Mouse (Mus musculus) brain, embryonic 18.5 days (tissue): Measurements from ENCODE around the gene Shisal1.

Experiments
- DNase-seq: peaks from one replicate; pipeline ENCODE4 v3.0.0-alpha.2; 2012; ENCODE audit warnings: low read depth, low spot score

Shisal1 gene

GRCm38 (mm10) chr15:84446997-84447396, at the start of gene Shisal1:
Shisal1 (minus strand) TSS chr15:84447097.
- DNase-seq = no peak

DNA sequence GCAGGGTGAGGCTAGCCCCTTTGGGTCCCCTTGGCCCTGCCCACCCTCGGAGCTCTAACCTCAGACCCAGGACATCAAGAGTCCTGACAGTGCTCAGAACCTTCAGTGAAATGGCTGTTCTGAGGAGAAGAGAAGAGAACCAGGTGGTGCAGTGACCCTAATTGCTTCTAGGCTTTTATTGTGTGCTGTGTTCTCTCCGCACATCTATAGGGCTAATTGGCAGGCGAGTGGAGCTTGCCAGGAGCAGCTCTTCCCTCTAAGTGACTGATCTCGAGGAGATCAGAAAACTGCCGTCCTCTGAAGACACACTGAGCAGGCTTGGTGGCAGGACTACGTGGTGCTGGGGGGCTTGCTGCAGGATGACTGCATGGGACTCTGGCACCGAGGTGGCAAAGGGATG, 43.6 kb upstream of the Shisal1 start:
- DNase-seq = no peak

- DNase-seq = no peak
Measured at GRCm38 (mm10) chr15:84484255-84484654, 37.4 kb upstream of the Shisal1 start.

DNA sequence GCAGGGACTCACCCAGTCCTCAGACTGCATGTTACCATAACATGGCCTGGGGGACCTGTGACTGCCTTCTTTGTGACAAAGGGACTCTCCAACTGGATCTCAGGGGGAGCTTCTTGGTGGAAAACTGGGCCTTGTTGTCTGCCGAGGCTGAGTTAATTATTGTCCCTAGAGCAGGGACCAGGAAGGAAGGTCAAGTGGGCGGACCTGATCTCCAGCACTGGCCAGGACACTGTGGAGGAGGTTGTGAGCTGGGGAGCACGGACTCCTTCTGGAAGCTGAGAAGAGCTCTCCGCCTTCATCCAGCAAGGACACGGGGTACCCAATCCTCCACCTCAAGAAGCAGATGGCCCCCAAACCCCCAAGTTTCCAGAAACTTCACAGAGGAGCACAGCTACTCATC, 36.7 kb upstream of the Shisal1 start:
- DNase-seq = no peak

DNA sequence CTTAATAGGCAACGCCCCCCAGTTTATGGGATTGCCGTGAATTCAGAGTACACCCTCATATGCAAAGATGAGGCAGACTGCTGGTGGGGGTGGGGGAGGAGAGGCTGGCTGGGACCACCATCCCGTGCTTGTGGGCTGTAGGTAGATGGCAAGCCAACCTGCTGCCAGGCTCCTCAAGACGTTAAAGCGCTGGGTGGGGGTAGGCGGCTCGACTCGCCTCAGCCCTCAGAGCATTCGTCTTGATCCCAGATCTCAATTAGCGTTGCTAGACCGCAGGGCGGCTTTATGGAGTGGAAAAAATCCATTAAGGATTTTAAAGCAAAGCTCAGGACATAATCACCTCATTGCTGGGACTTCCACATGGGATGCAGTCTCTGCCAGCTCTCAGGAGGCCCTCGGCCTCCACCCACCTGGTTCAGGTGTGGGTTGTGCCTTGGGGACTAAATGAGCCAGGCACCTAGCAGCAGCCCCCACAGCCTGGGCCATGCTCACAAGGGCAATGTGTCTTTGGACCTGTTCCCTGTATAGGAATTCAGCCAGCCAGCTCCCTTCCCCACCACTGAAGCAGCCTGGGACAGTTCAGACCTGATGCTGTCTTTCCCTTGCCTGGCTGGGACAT, 34.5 kb upstream of the Shisal1 start:
- no peak for DNase-seq

DNA sequence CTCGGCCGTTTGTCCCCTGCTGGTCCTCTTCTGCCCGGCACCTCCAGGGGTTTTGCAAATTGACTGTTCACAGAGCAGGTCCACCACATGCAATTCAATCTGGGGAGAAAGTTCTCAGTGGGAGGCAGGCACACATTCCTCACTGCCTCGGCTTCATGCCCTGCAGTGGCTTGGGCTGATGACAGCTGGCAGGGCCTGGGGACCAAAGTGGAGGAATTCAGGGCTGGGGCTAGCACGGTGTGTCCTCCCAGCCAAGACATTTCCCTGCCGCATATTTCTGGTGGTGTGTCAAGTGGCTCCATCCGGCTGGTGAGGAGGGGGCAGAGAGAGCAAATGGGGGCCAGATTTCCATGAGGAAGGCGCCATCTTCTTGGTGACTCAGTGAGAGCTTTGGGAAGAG, 22.5 kb upstream of the Shisal1 start:
- no peak for DNase-seq

GRCm38 (mm10) chr15:84467761-84468160, 20.9 kb upstream of the Shisal1 start:
- no peak for DNase-seq

DNA sequence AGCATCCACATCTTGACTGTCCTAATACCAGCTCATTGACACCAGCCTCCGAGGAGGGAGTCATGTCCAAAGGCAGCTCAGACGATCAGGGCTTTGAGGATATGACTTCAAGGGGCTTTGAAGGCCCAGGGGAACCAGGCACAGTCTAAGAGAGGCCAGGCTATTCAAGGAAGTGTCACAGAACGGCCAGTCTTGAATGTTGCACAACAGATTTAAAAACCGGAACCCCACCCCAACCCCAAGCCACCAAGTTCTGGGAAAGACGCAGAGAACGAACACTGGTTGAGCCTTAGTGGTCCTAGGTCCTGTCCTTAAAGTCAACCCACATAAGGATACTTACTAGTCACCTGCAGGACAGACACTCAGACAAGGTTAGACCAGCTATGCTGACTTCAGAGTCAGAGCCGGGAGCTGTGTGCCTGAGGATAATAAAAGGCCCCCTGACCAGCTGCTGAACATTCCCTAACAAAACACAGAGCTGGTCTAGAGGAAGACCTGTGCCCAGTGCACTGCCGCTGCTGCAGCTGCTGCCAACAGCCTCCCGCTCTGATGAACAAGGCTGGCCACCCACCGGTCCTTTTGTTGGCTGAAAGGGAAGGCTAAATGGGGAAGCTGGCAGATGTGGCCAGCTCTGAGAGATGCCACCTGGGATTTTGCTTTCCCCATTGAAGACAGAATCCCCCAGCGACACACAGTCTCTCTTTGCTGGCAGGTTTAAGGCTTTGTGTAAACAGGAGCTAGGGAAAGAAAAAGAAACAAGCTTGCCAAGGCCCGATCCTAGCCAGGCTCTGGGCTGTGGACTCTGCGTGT, 19.8 kb upstream of the Shisal1 start:
- DNase-seq = no peak

DNA sequence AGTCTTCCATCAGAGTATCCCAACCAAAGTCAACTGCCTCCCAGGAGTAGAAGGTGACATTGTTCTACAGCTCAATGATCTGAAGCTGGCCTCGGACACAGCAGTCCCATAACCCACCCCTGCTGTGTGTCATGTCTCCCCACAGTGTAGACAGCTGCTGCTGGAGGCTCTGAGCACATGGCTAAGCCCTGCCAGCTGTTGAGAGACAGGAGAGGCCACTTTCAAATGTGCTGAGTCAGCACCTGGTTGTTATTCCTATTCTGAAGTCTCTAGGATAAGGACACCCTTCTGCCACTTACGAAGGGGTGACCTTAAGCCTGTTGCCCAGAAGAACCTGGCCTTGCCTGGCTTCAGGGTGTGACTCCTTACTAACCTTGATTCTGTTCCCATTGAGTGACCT, 14.5 kb upstream of the Shisal1 start:
- no peak for DNase-seq

- no peak for DNase-seq
Measured at GRCm38 (mm10) chr15:84458983-84459382, 12.1 kb upstream of the Shisal1 start.

DNA sequence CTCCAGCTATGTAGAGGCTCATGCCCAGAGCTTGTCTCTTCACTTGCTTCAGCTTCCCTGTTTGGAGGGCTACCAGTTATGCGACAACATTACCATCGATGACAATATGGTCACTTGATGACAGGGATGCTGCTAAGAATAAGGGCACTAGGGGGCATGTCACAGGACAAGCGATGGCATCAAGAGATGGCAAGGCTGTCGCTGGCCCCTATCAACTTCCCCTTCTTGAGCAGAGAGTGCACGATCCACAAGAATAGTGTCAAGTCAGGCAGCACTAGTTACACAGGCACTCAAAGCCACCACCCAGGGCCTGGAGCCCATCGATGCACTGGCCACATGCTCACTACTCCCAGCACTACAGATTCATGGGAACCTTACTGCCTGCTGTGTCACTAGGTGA, 8.4 kb upstream of the Shisal1 start:
- no peak for DNase-seq

- no peak for DNase-seq
Measured at GRCm38 (mm10) chr15:84453091-84453490, 6.2 kb upstream of the Shisal1 start.

DNA sequence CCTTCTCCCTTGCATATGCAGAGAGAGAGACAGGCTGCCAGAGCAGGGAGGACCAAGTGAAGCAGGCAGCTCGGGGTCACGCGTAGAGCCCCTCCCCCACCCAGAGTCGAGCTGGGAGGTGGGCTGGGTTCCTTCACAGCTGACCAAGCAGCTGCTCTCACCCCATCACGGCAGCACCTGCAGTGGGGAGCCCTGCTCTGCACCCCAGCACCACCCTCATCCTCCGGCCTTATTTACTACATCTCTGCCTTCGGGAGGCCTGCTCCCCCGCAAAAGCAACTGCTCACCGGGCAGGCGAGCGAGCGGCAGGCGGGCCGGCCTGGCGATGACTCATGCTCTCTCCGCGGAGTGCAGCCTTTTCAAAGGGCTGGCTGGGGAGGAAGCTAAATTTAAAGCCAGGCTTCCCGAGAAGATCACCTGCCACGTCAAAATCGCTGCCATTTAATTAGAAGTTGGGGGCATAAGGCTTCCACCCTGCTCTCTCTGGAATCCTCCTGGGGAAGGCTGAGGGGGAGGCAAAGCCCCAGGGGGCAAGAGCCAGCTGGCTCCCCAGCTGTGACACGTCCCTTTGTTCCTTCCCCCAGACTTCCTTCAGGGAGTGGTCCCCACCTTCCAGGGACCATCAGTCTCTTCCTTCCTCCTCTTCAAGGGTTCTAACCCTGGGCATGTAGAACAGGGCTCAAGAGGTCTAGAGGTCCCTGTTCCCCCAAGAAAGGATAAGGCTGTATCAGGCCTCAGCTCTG, 3.7 kb upstream of the Shisal1 start:
- DNase-seq = no peak

- DNase-seq = no peak
Measured at GRCm38 (mm10) chr15:84445812-84446716, 833 bp downstream of the Shisal1 start.

- DNase-seq = no peak
Measured at GRCm38 (mm10) chr15:84444181-84444580, 2.7 kb downstream of the Shisal1 start.

- no peak for DNase-seq
Measured at GRCm38 (mm10) chr15:84443631-84444030, 3.3 kb downstream of the Shisal1 start.

DNA sequence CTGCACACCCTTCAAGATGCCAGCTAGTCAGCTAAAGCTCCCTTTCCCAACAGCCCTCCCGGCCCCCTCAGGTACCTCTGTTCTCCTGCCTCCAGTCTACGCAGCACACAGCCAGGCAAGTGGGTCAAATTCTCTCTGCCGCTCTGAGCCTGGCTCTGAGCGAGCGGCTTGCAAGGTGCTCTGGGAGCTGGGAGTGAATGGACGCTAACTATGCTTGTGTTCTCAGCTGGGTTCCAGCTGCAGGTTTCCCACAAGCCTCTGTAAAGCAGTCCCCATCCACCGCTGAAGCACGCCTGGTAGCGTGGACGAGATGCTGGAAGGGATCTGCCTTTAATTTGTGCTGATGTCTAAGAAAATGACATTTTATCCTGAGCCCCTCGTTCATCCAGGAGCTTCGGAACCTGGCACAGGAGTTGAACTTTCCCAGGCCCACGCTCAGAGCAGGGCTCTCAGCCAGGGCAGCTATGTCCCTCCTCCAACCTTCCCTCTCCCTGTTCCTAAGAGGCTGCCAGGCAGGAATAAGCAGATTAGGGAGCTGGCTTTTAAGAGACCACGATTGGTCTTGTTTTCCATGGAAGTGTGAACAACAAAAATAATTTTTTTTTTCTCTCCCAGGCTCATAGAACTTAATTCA, 5.1 kb downstream of the Shisal1 start:
- no peak for DNase-seq

- DNase-seq = no peak
Measured at GRCm38 (mm10) chr15:84440820-84441219, 6.1 kb downstream of the Shisal1 start.

- DNase-seq = no peak
Measured at GRCm38 (mm10) chr15:84433586-84434185, 13.2 kb downstream of the Shisal1 start.

DNA sequence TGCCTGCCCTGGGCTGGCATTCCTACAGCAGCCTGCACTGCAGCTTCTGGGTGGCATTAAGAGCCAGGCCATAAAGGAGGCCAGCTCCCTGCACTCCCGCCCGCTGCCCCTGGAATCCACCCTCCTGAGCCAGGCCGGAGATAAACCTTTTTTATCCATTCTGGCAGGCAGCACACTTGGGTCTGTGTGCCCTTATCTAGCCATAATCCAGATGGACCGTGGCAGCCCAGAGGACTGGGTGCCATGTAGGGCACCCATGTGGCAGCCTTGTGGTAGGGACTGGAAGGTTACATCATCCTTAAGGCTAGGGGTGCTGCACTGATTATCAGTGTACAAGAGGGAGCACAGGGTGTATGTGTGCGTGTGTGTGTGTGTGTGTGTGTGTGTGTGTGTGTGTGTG, 16.4 kb downstream of the Shisal1 start:
- DNase-seq = no peak

DNA sequence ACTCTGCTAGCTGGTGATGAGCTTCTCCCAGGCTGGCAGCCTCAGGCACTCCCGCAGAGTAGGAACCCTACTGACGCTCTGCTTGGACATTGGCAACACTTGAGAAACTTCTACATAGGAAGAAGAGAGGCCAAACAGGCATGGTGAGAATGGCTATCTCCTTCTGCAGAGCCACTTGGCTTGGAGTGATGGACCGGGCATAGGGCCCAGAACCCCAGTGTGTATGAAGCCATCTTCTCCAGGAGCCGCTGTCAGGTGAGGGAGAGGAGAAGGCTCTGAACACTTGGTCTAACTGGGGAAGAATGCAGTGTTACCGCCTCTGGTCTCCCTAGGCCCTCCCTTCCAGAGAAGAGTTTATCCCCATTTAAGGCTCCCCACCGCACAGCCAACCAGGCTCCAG, 19.3 kb downstream of the Shisal1 start:
- no peak for DNase-seq
